Mouse (Mus musculus) midbrain, embryonic 16.5 days (tissue): ENCODE measurements around the gene Cntnap2. TPM values are rescaled to one million over a fixed set of nuclear protein-coding genes. Genes with fewer than 3 reads are reported as not detected.

Experiments
- ATAC-seq: fragments of 200-750 bp; cut with Nextera tagmentation; 2 replicates; pipeline ENCODE4 v1.8.0; 2017; ENCODE audit warnings: moderate TSS enrichment
- H3K27ac ChIP-seq: fragments of 300-500 bp; sonication (generic); 2 replicates; pipeline ENCODE4 v1.5.1; 2014; ENCODE audit warnings: mild to moderate bottlenecking, low read length, mixed read lengths
- H3K27me3 ChIP-seq: fragments of 300-500 bp; sonication (generic); 2 replicates; pipeline ENCODE4 v1.6.1; 2014; ENCODE audit warnings: low read depth, low read length, mixed read lengths; ENCODE audit not compliant: control insufficient read depth, insufficient read depth
- H3K36me3 ChIP-seq: fragments of 300-500 bp; sonication (generic); 2 replicates; pipeline ENCODE4 v1.6.1; 2014; ENCODE audit warnings: mild to moderate bottlenecking, low read length, moderate library complexity, mixed read lengths; ENCODE audit not compliant: control insufficient read depth, insufficient read depth
- H3K4me1 ChIP-seq: fragments of 300-500 bp; sonication (generic); 2 replicates; pipeline ENCODE4 v1.6.1; 2014; ENCODE audit warnings: mild to moderate bottlenecking, low read length, mixed read lengths; ENCODE audit not compliant: control insufficient read depth, insufficient read depth
- H3K4me2 ChIP-seq: fragments of 300-500 bp; sonication (generic); 2 replicates; pipeline ENCODE4 v1.6.1; 2014; ENCODE audit warnings: mild to moderate bottlenecking, low read length, mixed read lengths
- H3K4me3 ChIP-seq: fragments of 300-500 bp; sonication (generic); 2 replicates; pipeline ENCODE4 v1.5.1; 2014; ENCODE audit warnings: low read depth, mild to moderate bottlenecking, low read length, moderate library complexity, mixed read lengths
- H3K9ac ChIP-seq: fragments of 300-500 bp; sonication (generic); 2 replicates; pipeline ENCODE4 v1.6.1; 2014; ENCODE audit warnings: low read depth, low read length, mixed read lengths
- H3K9me3 ChIP-seq: fragments of 300-500 bp; sonication (generic); replicated peaks from 2 replicates; pipeline ENCODE4 v1.6.1; 2014; ENCODE audit warnings: mild to moderate bottlenecking, low read length, mixed read lengths; ENCODE audit not compliant: control insufficient read depth, poor library complexity, severe bottlenecking
- WGBS: fragments of 180-500 bp; shearing (Covaris S2); extraction: QIAGEN DNeasy Blood & Tissue Kit; methylation state at CpG from one replicate; pipeline ENCODE4 v1.1.7; 2014; 5-methylcytosine and 5-hydroxymethylcytosine counted together
- polyA plus RNA-seq: library from polyadenylated mRNA; unstranded; fragments of >200 nt; fragmentation: Nextera tagmentation; extraction: Ambion mirVana; gene quantifications from 2 replicates; pipeline ENCODE4 v1.2.1, GENCODE M21; 2015

Gene Cntnap2
- polyA plus RNA-seq, 1 experiment from 2014 or later, result 63.5 TPM

DNA sequence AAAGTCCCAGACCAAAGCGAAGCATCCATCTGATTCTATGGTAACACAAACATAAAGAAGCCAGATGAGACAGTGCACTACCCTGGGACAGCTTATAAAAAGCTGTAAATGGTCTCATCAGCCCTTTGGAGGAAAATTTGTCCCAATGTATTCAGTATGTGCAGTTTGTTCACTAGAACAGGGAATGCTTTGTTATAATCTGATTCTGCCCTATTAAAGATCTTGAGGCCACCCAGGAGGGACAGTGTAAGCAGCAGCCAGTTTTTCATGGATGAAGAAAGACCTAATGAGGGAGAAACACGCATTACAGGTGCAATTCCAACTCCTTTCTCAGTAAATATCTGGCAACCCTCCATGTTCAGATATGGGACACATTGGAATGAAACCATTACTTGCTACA, 145.9 kb downstream of the Cntnap2 start:
- H3K4me1 ChIP-seq, result no peaks in the 10 kb centered on the region
- H3K27ac ChIP-seq, result no peak overlapping the region
- no peak overlapping the region for H3K4me2 ChIP-seq
- ATAC-seq, result no peak
- no peak overlapping the region for H3K4me3 ChIP-seq
- no peak overlapping the region for H3K9ac ChIP-seq
- no peaks in the 10 kb centered on the region for H3K9me3 ChIP-seq
- no peaks in the 10 kb centered on the region for H3K36me3 ChIP-seq
- H3K27me3 ChIP-seq, result no peaks in the 10 kb centered on the region
- WGBS, result 72% methylated on average over 2 of the region's 2 CpGs

- Histone ChIP-seq H3K4me2 (no peak overlapping the region), H3K9me3 (no peaks in the 10 kb centered on the region), H3K4me1 (no peaks in the 10 kb centered on the region), H3K27ac (no peak overlapping the region), H3K27me3 (no peaks in the 10 kb centered on the region), H3K36me3 (no peaks in the 10 kb centered on the region), H3K4me3 (no peak overlapping the region), H3K9ac (no peak overlapping the region)
- WGBS, result 41% methylated on average over 1 of the region's 1 CpGs
- ATAC-seq, result no peak
Observed at GRCm38 (mm10) chr6:45214330-45214729, 155.2 kb downstream of the Cntnap2 start.

DNA sequence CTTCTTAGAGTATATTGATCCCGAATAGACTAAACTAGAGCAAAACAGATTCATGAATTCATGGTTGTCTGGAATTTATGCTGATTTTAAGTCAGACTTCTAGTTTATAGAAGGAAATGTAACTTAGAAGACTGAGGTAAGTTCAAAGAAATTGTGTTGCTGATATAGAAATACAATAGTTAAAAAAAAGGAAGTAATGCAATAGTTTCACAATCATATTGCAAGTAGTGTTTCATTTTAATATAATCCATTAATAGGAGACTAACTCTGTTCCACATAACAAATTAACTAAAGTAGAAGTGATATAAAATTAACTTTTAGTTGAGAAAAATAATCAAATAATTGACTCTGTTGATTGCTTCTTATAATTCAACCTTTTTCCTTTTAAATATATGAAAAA, 169.8 kb downstream of the Cntnap2 start:
- H3K9me3 ChIP-seq, result no peaks in the 10 kb centered on the region; the same call in 1 of the 2 replicates
- H3K4me3 ChIP-seq, result no peak overlapping the region
- H3K27me3 ChIP-seq, result no peaks in the 10 kb centered on the region
- no peaks in the 10 kb centered on the region for H3K36me3 ChIP-seq
- H3K9ac ChIP-seq, result no peak overlapping the region
- H3K27ac ChIP-seq, result no peak overlapping the region
- WGBS, result 96% methylated on average over 1 of the region's 1 CpGs
- H3K4me2 ChIP-seq, result no peak overlapping the region
- ATAC-seq, result no peak
- H3K4me1 ChIP-seq, result no peaks in the 10 kb centered on the region

DNA sequence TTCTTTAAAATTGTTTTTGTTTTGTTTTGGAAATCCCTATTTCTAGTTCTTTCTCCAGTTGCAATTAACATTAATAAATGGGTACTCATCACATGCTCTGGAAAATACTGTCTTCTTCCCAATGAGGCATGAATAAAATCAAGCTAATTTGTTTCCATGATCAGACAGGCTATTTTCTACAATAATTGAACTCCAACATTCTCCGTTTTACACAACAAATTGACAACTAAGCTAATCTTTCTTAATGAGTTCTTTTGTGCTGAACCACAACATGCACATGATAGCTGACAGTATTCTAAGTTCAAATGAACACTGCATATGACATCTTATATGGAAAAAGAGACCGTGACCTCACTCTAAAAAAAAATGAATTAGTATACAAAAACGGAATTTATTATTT, 173.4 kb downstream of the Cntnap2 start:
- WGBS, result 73% methylated on average over 3 of the region's 3 CpGs
- no peak overlapping the region for H3K4me2 ChIP-seq
- H3K4me1 ChIP-seq, result no peaks in the 10 kb centered on the region
- H3K36me3 ChIP-seq, result no peaks in the 10 kb centered on the region
- H3K27me3 ChIP-seq, result no peaks in the 10 kb centered on the region
- no peak overlapping the region for H3K4me3 ChIP-seq
- no peaks in the 10 kb centered on the region for H3K9me3 ChIP-seq
- no peak overlapping the region for H3K9ac ChIP-seq
- H3K27ac ChIP-seq, result no peak overlapping the region
- no peak for ATAC-seq

GRCm38 (mm10) chr6:45236531-45236930, 177.4 kb downstream of the Cntnap2 start:
- Histone ChIP-seq H3K27ac (no peak overlapping the region), H3K4me2 (no peak overlapping the region), H3K4me1 (peaks cover 3% of the 10 kb centered on the region; the same call in 1 of the 2 replicates), H3K4me3 (no peak overlapping the region), H3K27me3 (no peaks in the 10 kb centered on the region), H3K9ac (no peak overlapping the region), H3K9me3 (no peaks in the 10 kb centered on the region), H3K36me3 (no peaks in the 10 kb centered on the region)
- no peak for ATAC-seq
- 86% methylated on average over 4 of the region's 4 CpGs for WGBS

DNA sequence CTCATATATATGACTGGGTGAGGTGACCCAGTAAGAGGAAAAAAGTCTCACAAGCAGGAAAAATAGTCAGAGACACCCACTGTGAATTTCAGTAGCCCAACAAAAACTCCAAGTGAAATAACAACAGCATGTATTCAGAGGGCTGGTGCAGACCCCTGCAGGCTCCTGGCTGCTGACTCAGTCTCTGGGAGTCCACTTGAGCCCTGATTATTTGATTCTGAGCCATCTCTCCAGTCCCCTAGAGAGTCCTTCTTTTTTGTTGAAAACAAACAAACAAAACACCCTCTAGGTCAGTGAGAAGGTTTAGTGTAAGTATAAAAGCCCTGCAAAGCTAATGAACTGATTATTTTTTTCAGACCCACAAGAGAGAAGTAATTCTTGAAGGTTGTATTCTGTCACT, 179.0 kb downstream of the Cntnap2 start:
- Histone ChIP-seq H3K36me3 (no peaks in the 10 kb centered on the region), H3K4me3 (no peak overlapping the region), H3K4me1 (peaks cover 3% of the 10 kb centered on the region; the same call in 1 of the 2 replicates), H3K9ac (no peak overlapping the region), H3K4me2 (no peak overlapping the region), H3K9me3 (no peaks in the 10 kb centered on the region), H3K27me3 (no peaks in the 10 kb centered on the region), H3K27ac (no peak overlapping the region)
- ATAC-seq, result peak; percentile 67; the same call in 1 of the 2 replicates

DNA sequence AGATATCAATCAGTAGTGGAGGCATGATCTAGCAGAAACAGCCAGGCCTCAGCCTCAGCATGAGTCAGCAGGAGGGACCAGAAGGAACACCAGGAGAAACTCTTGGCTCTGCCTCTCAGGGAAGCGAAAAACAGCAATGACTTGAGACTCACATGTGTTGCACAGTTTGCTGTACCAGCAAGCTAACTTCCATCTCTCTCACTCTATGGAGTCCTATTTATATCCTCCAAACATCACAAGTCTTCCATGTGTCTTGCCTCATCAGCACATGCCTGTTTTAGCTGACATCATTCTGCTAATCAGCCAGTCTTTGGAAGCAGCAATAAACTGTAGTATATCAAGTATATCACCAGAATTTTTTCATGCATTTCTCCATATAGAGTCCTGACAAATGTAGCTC, 182.1 kb downstream of the Cntnap2 start:
- Histone ChIP-seq H3K27me3 (no peaks in the 10 kb centered on the region), H3K9me3 (no peaks in the 10 kb centered on the region), H3K27ac (no peak overlapping the region), H3K4me1 (peaks cover 3% of the 10 kb centered on the region; the same call in 1 of the 2 replicates), H3K4me3 (no peak overlapping the region), H3K9ac (no peak overlapping the region), H3K4me2 (no peak overlapping the region), H3K36me3 (no peaks in the 10 kb centered on the region)
- WGBS, result 90% methylated on average over 1 of the region's 1 CpGs
- ATAC-seq, result no peak

DNA sequence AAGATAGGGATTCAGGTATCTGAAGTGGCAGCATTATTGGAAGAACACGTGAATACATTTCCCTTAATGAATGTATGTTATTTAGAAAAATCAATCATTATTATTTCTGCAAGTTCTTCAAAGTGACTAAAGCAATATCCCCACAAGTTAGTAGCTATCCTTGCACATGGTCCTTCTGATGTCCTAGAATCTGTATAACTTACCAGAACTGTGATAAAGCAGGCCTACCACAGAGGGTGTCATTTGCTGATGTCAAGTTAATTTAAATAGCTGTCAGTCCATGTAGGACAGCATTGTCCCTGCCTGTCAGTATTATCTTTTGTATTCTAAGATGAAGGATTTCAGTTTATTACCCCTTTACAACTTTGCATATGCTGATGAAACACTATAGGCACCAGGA, 185.5 kb downstream of the Cntnap2 start:
- H3K4me2 ChIP-seq, result no peak overlapping the region
- H3K36me3 ChIP-seq, result no peaks in the 10 kb centered on the region
- no peaks in the 10 kb centered on the region for H3K4me1 ChIP-seq
- ATAC-seq, result no peak
- no peak overlapping the region for H3K4me3 ChIP-seq
- no peak overlapping the region for H3K27ac ChIP-seq
- no peaks in the 10 kb centered on the region for H3K27me3 ChIP-seq
- no peaks in the 10 kb centered on the region for H3K9me3 ChIP-seq
- no peak overlapping the region for H3K9ac ChIP-seq
- WGBS, result 58% methylated on average over 1 of the region's 1 CpGs

- H3K27ac ChIP-seq, result no peak overlapping the region
- no peaks in the 10 kb centered on the region for H3K27me3 ChIP-seq
- no peak overlapping the region for H3K4me3 ChIP-seq
- no peak overlapping the region for H3K9ac ChIP-seq
- no peak overlapping the region for H3K4me2 ChIP-seq
- 75% methylated on average over 1 of the region's 1 CpGs for WGBS
- no peaks in the 10 kb centered on the region for H3K9me3 ChIP-seq
- no peaks in the 10 kb centered on the region for H3K4me1 ChIP-seq
- no peaks in the 10 kb centered on the region for H3K36me3 ChIP-seq
- ATAC-seq, result no peak
Observed at GRCm38 (mm10) chr6:45258047-45258446, 198.9 kb downstream of the Cntnap2 start.

DNA sequence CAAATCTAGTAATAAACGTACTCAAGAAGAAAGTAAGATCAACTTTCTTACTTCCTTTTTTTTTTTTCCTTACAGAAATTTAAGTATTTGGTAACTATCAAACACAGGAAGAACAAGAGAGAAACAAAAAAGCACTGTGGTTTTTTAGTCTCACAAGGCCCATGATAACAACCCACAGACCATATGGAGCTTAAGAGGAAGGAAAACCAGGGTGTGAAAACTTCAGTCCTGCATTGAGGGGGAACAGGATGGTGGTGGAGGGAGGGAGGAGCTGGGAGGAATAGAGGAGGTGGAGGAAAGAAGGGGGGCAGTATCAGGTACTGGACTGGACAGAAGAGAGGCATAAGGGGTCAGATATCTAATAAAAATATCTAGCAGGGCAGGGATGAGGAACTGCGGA, 212.4 kb downstream of the Cntnap2 start:
- Histone ChIP-seq H3K9me3 (no peaks in the 10 kb centered on the region), H3K27me3 (no peaks in the 10 kb centered on the region), H3K9ac (no peak overlapping the region), H3K4me2 (no peak overlapping the region), H3K4me1 (no peaks in the 10 kb centered on the region), H3K36me3 (no peaks in the 10 kb centered on the region), H3K27ac (no peak overlapping the region), H3K4me3 (no peak overlapping the region)
- ATAC-seq, result no peak
- 81% methylated on average over 2 of the region's 2 CpGs for WGBS
